Mouse (Mus musculus) megakaryocyte, embryonic 14.5 days (primary cell): ENCODE data around the gene Pa2g4.

Experiments
- FLI1 ChIP-seq: IDR thresholded peaks from 2 replicates; pipeline ENCODE4 v1.6.1; 2012; ENCODE audit warnings: low read length, inconsistent platforms, mixed read lengths
- GATA1 ChIP-seq: IDR thresholded peaks from 3 replicates; pipeline ENCODE4 v1.6.1; 2012; ENCODE audit warnings: mixed read lengths, low read length, inconsistent platforms, borderline replicate concordance

DNA sequence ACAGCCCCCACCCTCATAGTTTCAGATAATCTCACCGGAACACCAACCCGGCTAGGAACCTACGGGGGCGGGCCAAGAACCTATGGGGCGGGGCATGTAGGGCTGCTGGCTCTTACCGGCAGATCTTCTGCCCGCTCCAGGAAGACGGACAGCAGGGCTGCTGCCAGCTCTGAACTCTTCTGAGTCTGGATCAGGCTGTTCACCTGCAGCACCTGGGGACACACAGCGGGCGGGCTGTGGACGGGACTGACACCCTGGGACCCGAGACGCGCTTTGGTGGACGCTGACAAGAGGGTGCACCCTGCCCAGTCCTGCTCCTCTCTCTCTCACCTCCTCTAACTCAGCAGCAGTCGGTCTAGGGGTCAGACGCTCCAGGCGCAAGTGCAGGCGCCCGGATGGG lies 49.8 kb downstream of the Pa2g4 start:
- no peak for TF ChIP-seq GATA1
- no peak for TF ChIP-seq FLI1
